Mouse (Mus musculus) stomach, embryonic 15.5 days (tissue): Measurements from ENCODE around the gene Wasf2. TPM values are rescaled to one million over a fixed set of nuclear protein-coding genes. Genes with fewer than 3 reads are reported as not detected.
A peak's percentile ranks its signal among the peaks of the same experiment; 100 is the strongest.

Experiments used
- ATAC-seq: fragments of 200-750 bp; cut with Nextera tagmentation; 2 replicates; pipeline ENCODE4 v1.8.0; 2017; ENCODE audit warnings: low read depth, moderate number of reproducible peaks, moderate TSS enrichment; ENCODE audit not compliant: insufficient read depth, low FRiP score
- H3K27ac ChIP-seq: fragments of 300-500 bp; sonication (generic); 2 replicates; pipeline ENCODE4 v1.5.1; 2015; ENCODE audit warnings: mild to moderate bottlenecking, inconsistent platforms
- H3K27me3 ChIP-seq: fragments of 300-500 bp; sonication (generic); replicated peaks from 2 replicates; pipeline ENCODE4 v1.6.1; 2015; ENCODE audit warnings: inconsistent platforms
- H3K36me3 ChIP-seq: fragments of 300-500 bp; sonication (generic); 2 replicates; pipeline ENCODE4 v1.6.1; 2015; ENCODE audit warnings: inconsistent platforms
- H3K4me1 ChIP-seq: fragments of 300-500 bp; sonication (generic); 2 replicates; pipeline ENCODE4 v1.6.1; 2015; ENCODE audit warnings: inconsistent platforms
- H3K4me2 ChIP-seq: fragments of 300-500 bp; sonication (generic); 2 replicates; pipeline ENCODE4 v1.6.1; 2015; ENCODE audit warnings: mild to moderate bottlenecking, inconsistent platforms
- H3K4me3 ChIP-seq: fragments of 300-500 bp; sonication (generic); replicated peaks from 2 replicates; pipeline ENCODE4 v1.5.1; 2015; ENCODE audit warnings: inconsistent platforms
- H3K9ac ChIP-seq: fragments of 300-500 bp; sonication (generic); 2 replicates; pipeline ENCODE4 v1.6.1; 2015; ENCODE audit warnings: inconsistent platforms
- H3K9me3 ChIP-seq: fragments of 300-500 bp; sonication (generic); 2 replicates; pipeline ENCODE4 v1.6.1; 2016; ENCODE audit warnings: inconsistent platforms
- WGBS: fragments of 180-500 bp; shearing (Covaris S2); methylation state at CpG from one replicate; pipeline ENCODE4 v1.1.7; 2015; 5-methylcytosine and 5-hydroxymethylcytosine counted together
- polyA plus RNA-seq: library from polyadenylated mRNA; unstranded; fragments of >200 nt; fragmentation: Nextera tagmentation; extraction: Ambion mirVana; gene quantifications from 2 replicates; pipeline ENCODE4 v1.2.1, GENCODE M21; 2015

The Wasf2 gene
- polyA plus RNA-seq, 1 experiment from 2014 or later: 109 TPM

DNA sequence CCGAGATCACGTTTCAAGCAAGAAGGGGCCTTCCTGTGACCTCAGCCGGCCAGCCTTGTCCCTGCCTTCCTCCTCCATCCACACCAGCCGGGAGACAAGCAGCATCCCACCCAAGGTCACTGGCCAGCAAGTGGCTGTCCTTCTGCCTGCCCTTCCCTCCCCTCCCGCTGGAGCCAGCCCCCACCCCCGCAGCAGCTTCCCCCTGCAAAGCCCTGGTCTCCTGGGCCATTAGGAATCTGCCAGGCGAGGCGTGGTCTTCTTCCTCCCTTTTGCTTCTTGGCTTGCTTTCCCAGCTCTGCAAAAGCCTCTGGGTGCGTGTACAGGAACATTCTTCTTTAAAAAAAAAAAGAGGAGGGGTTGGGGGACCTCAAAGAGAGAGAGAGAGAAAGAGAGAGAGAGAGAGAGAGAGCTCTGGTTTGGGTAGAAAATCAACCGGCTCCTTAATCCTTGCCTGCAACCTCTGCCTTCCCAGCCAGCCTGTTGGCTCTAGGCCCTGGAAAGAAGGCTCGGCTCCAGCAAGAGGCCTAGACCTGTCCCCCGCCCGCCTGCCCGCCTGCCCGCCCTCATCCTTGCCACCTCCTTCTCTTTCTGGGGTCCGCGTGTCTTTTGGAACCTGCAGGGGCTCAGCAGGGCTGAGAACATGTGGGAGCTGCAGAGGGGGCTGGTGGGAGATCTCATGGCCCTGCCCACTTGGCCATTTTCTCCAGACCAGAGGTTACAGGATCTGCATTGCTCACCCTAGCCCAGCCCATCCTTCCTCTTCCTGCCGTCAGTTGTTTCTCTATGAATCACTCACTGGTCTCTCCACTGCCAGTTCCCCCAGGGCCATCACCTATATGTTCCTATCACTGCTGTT lies 12.5 kb upstream of the Wasf2 start:
- H3K27me3 ChIP-seq: no peaks in the 10 kb centered on the region
- H3K4me1 ChIP-seq: peaks cover 33% of the 10 kb centered on the region
- H3K9ac ChIP-seq: no peak overlapping the region
- ATAC-seq: peak; percentile 62
- peak overlapping the region; percentile 19; the same call in 1 of the 2 replicates for H3K4me3 ChIP-seq
- WGBS: 14% methylated on average over 18 of the region's 18 CpGs
- H3K4me2 ChIP-seq: peak overlapping the region; percentile 48
- no peaks in the 10 kb centered on the region for H3K36me3 ChIP-seq
- peak overlapping the region; percentile 98 for H3K27ac ChIP-seq
- no peaks in the 10 kb centered on the region for H3K9me3 ChIP-seq

DNA sequence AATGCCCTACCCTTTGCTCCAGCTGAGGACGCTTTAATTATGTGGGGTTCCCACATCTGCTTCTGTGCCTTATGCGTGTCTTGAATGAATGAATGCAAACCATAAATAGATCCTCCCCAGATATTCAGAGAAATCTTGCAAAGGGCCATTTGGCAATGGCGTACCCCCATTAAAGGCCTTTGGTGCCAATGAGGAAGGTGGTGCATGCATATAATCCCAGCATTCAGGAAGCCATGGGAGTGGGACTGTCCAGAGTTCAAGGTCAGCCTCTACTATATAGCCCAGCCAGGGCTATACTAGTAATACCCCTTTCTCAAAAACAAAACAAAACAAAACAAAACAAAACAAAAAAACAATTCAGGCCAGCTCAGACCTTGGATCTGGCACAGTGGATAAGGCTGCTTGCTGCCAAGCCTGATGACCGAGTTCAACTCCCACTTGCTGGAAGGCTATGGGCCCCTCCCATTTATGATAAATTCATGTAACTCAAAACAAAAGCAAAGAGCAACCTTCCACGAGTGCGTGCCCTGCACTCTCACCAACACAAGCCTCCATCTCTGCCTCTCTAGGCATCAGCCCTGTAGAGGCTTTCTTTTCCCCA lies 11.4 kb upstream of the Wasf2 start:
- Histone ChIP-seq H3K27ac (peak overlapping the region; percentile 36), H3K4me1 (peaks cover 33% of the 10 kb centered on the region), H3K9ac (no peak overlapping the region), H3K4me3 (no peak overlapping the region), H3K9me3 (no peaks in the 10 kb centered on the region), H3K36me3 (no peaks in the 10 kb centered on the region), H3K27me3 (no peaks in the 10 kb centered on the region), H3K4me2 (no peak overlapping the region)
- WGBS: 72% methylated on average over 6 of the region's 6 CpGs
- ATAC-seq: no peak

DNA sequence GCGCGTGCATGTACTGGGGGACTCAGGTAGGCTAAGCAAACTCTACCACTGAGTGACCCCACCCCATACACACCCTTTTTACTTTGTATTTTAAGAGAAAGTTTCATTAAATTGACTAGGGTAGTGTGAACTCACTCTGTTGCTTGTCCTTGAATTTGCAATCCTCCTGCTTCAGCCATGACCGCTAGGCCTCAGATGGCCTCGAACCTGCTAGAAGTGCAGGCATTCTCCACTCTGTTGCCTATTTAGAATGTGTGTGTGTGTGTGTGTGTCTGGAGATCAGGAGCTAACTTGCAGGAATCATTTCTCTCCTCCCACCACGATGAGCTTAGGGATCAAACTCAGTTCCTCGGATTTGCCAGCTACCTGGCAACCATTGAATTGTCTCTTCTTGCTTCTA lies 10.7 kb upstream of the Wasf2 start:
- H3K9me3 ChIP-seq: no peaks in the 10 kb centered on the region
- H3K36me3 ChIP-seq: no peaks in the 10 kb centered on the region
- WGBS: 80% methylated on average over 6 of the region's 6 CpGs
- no peak overlapping the region for H3K4me2 ChIP-seq
- no peak overlapping the region for H3K9ac ChIP-seq
- H3K27me3 ChIP-seq: no peaks in the 10 kb centered on the region
- no peak overlapping the region for H3K4me3 ChIP-seq
- H3K4me1 ChIP-seq: peaks cover 33% of the 10 kb centered on the region
- peak overlapping the region; percentile 36; the same call in 1 of the 2 replicates for H3K27ac ChIP-seq
- ATAC-seq: no peak

DNA sequence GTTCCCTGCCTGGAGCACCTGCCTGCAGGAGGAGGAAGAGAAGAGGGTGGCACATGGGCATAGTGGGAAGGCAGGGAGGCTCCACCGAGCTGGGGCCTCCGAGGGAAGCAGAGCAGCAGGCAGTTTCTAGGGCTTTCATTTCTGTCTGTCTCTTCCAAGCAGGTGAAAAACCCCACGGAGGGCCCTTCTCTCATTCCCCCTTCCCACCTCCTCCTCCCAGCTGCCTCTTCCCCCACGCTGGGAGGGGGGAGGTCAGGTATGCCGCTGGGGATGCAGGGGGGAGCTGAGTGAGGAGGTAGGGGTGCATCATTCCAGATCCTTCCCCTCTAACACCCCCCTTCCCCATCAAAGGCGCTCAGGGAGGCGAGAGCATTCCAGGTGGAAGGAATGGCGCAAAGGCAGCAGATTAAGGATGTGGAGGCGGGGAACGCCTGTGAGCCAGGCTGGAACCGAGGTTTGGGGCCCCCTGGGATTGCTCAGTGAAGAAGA lies 9.4 kb upstream of the Wasf2 start:
- peak overlapping the region; percentile 68 for H3K27ac ChIP-seq
- WGBS: 21% methylated on average over 11 of the region's 11 CpGs
- ATAC-seq: peak; percentile 29; the same call in 1 of the 2 replicates

DNA sequence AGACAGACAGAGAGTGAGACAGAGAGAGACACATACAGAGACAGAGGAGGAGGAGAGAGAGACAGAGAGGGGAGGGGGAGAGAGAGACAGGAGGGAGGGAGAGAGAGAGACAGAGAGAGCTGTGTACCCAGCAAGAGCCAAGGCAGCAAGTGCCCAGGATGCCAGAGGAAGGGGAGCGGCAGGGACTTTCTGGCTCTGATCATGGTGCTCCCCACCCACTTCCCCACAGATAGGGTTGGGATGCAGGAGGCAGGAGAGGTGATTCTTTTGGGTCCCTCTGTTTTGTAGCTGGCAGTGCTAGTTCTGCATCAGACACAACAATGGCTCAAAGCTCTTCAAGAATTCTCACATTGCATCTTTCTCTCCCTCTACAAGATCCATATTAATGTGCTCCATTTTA lies 8.9 kb upstream of the Wasf2 start:
- H3K36me3 ChIP-seq: no peaks in the 10 kb centered on the region
- 80% methylated on average over 1 of the region's 1 CpGs for WGBS
- no peak overlapping the region for H3K4me3 ChIP-seq
- H3K4me1 ChIP-seq: peaks cover 33% of the 10 kb centered on the region
- no peak overlapping the region for H3K4me2 ChIP-seq
- H3K9ac ChIP-seq: no peak overlapping the region
- H3K9me3 ChIP-seq: no peaks in the 10 kb centered on the region
- ATAC-seq: no peak
- H3K27me3 ChIP-seq: no peaks in the 10 kb centered on the region
- H3K27ac ChIP-seq: no peak overlapping the region

More for the DNA sequence above, 9.4 kb upstream of the Wasf2 start:
- Histone ChIP-seq H3K9me3 (no peaks in the 10 kb centered on the region), H3K4me2 (peak overlapping the region; percentile 35; the same call in 1 of the 2 replicates), H3K4me3 (no peak overlapping the region), H3K9ac (no peak overlapping the region), H3K27me3 (no peaks in the 10 kb centered on the region), H3K36me3 (no peaks in the 10 kb centered on the region), H3K4me1 (peaks cover 33% of the 10 kb centered on the region)

DNA sequence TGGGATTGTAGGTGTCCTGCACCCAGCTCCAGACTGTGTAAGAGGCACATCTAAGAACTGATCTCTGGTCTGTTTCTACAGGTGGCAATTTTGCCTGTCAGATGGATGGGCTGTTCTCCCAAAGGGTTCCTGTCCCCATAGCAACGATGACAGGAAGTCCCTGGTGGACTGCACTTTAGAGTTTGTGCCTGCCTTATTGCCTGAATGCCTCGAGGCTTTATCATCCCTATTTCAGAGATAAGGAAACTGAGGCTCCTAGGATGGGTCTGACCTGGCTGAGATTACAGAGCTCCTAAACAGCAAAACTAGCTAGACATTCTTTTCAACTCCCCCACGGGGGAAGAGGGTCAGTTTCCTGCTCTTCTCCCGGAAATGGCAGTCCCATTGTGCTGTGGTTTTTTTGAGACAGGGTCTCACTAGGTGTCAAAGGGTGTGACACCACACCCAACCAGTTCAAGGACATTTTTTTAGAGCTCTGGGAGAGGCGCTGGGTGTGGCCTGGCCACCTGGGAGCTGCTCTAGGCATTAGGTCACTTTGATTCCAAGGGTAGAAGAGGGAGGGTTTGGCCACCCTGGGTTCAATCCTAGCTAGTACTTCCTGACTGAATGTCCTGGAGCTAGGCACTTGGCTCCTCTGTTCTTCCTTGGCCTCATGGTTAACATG lies 8.2 kb upstream of the Wasf2 start:
- Histone ChIP-seq H3K4me3 (no peak overlapping the region), H3K4me2 (no peak overlapping the region), H3K4me1 (peaks cover 28% of the 10 kb centered on the region), H3K27ac (0 out of 2 replicates have a peak overlapping the region, but pooled peaks have one; percentile 31), H3K9ac (no peak overlapping the region), H3K36me3 (no peaks in the 10 kb centered on the region), H3K27me3 (no peaks in the 10 kb centered on the region), H3K9me3 (no peaks in the 10 kb centered on the region)
- no peak for ATAC-seq
- 24% methylated on average over 5 of the region's 5 CpGs for WGBS

- WGBS: 78% methylated on average over 3 of the region's 3 CpGs
- no peaks in the 10 kb centered on the region for H3K27me3 ChIP-seq
- no peak overlapping the region for H3K9ac ChIP-seq
- 0 out of 2 replicates have a peak, but pooled peaks cover 4% of the 10 kb centered on the region for H3K4me1 ChIP-seq
- ATAC-seq: no peak
- H3K4me3 ChIP-seq: no peak overlapping the region
- H3K4me2 ChIP-seq: no peak overlapping the region
- H3K27ac ChIP-seq: no peak overlapping the region
- no peaks in the 10 kb centered on the region for H3K9me3 ChIP-seq
- H3K36me3 ChIP-seq: no peaks in the 10 kb centered on the region
These were observed 3.2 kb upstream of the Wasf2 start for GRCm38 (mm10) chr4:133127079-133127478.

GRCm38 (mm10) chr4:133127894-133128293 lies 2.4 kb upstream of the Wasf2 start:
- no peak overlapping the region for H3K27ac ChIP-seq
- H3K36me3 ChIP-seq: no peaks in the 10 kb centered on the region
- H3K27me3 ChIP-seq: no peaks in the 10 kb centered on the region
- no peak overlapping the region for H3K4me3 ChIP-seq
- no peaks in the 10 kb centered on the region for H3K4me1 ChIP-seq
- H3K4me2 ChIP-seq: no peak overlapping the region
- no peak overlapping the region for H3K9ac ChIP-seq
- 84% methylated on average over 4 of the region's 4 CpGs for WGBS
- no peaks in the 10 kb centered on the region for H3K9me3 ChIP-seq
- ATAC-seq: no peak

DNA sequence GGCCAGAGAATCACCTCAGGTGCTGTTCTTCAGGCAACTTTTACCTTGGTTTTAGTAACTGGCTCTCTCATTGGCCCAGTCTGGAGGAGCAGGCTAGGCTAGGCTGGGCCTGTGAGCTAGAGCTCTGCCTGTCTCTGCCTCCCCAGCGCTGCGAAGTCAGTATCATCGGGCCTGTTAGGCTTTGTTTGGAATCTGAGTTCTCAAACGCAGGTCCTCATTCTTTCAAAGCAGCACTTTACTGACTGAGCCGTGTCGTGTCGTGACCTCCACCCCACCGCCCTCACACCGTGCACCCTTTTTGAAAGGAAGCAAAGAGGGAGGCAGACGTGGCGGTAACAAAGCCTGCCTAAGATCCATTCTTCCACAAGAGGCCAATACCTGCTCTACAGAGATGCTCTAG lies 914 bp upstream of the Wasf2 start:
- ATAC-seq: no peak
- Histone ChIP-seq H3K36me3 (no peaks in the 10 kb centered on the region), H3K27me3 (no peaks in the 10 kb centered on the region)

DNA sequence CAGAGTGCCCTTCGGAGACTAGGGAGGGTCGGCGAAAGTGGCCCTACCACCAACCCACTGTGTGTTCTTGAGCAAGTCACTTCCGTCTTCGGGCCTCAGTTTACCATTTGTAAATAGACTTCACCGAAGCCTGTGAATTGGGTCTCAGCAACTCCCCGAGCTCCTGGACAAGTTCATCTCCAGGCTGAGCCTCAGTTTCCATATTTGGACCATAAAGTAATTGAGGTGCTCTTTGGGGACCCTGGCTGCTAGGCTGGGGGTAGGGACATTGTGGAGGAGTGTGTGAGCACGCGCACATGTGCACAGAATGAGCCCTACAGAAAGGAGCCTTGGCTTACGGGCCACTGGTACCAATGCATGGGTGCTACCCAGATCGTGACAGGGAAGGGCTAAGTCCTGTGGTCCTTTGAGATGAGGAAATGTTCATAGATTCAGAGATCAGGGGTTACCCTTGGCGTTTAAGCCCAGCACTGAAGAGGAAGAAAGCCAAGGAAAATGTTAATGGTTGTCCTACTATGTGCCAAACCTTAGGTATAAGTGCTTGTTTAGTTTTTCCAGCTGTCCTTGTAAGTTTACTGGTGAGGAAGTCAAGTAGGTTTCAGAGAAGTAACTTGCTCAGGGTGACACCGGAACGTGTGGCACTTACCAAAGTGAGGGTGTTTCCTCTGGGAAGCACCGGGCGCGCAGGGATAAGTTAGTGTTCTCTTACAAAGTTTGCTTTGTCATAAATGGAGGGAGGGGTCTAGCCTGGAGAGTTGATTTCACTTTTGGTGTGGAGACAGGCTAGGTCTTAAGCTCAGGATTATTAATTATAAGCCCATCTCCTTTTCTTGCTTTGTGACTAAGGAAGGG lies 811 bp downstream of the Wasf2 start:
- no peak for ATAC-seq
- no peaks in the 10 kb centered on the region; the same call in 1 of the 2 replicates for H3K36me3 ChIP-seq
- peak overlapping the region; percentile 81 for H3K4me2 ChIP-seq
- H3K9ac ChIP-seq: peak overlapping the region; percentile 81
- H3K4me1 ChIP-seq: no peaks in the 10 kb centered on the region
- H3K27ac ChIP-seq: peak overlapping the region; percentile 85
- under 1% methylated on average over 17 of the region's 17 CpGs for WGBS
- H3K4me3 ChIP-seq: peak overlapping the region; percentile 69
- H3K9me3 ChIP-seq: no peaks in the 10 kb centered on the region
- no peaks in the 10 kb centered on the region for H3K27me3 ChIP-seq

More for the DNA sequence above, 914 bp upstream of the Wasf2 start:
- peak overlapping the region; percentile 62 for H3K4me2 ChIP-seq
- H3K27ac ChIP-seq: peak overlapping the region; percentile 78
- WGBS: 46% methylated on average over 11 of the region's 11 CpGs
- H3K9ac ChIP-seq: 0 out of 2 replicates have a peak overlapping the region, but pooled peaks have one; percentile 5
- no peaks in the 10 kb centered on the region for H3K4me1 ChIP-seq
- peak overlapping the region; percentile 69 for H3K4me3 ChIP-seq
- H3K9me3 ChIP-seq: no peaks in the 10 kb centered on the region

DNA sequence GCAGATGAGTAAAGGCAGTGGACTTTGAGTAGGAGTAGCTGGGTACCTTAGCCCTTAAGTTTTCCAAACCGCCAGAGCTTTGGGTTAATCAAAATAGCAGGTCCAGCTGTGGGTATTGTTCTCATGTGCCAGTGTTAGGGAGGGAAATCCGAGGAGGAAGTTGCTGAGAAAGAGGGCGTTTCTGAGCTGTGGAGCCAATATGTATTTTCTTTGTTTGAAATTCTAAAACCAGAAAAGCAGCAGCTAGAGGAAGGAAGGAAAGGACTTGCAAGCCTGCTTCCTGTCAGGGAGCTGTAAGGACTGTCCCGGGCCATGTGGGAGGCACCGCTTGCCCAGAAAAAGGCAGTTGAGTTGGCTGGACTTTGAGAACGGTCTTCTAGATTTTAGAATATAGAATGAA lies 1.7 kb downstream of the Wasf2 start:
- no peak for ATAC-seq
- H3K4me1 ChIP-seq: no peaks in the 10 kb centered on the region
- WGBS: 2% methylated on average over 6 of the region's 6 CpGs

More for the DNA sequence above, 1.7 kb downstream of the Wasf2 start:
- H3K9ac ChIP-seq: peak overlapping the region; percentile 81; the same call in 1 of the 2 replicates
- no peaks in the 10 kb centered on the region; the same call in 1 of the 2 replicates for H3K36me3 ChIP-seq
- peak overlapping the region; percentile 81 for H3K4me2 ChIP-seq
- no peaks in the 10 kb centered on the region for H3K27me3 ChIP-seq
- peak overlapping the region; percentile 69 for H3K4me3 ChIP-seq
- peak overlapping the region; percentile 85 for H3K27ac ChIP-seq
- no peaks in the 10 kb centered on the region for H3K9me3 ChIP-seq
